Mouse (Mus musculus): ENCODE results near the gene Bsn. TPM values are rescaled to one million over a fixed set of nuclear protein-coding genes. Genes with fewer than 3 reads are reported as not detected.
A peak's percentile ranks its signal among the peaks of the same experiment; 100 is the strongest.

The Bsn gene
- polyA plus RNA-seq, 1 experiment = 70.0 TPM

DNA sequence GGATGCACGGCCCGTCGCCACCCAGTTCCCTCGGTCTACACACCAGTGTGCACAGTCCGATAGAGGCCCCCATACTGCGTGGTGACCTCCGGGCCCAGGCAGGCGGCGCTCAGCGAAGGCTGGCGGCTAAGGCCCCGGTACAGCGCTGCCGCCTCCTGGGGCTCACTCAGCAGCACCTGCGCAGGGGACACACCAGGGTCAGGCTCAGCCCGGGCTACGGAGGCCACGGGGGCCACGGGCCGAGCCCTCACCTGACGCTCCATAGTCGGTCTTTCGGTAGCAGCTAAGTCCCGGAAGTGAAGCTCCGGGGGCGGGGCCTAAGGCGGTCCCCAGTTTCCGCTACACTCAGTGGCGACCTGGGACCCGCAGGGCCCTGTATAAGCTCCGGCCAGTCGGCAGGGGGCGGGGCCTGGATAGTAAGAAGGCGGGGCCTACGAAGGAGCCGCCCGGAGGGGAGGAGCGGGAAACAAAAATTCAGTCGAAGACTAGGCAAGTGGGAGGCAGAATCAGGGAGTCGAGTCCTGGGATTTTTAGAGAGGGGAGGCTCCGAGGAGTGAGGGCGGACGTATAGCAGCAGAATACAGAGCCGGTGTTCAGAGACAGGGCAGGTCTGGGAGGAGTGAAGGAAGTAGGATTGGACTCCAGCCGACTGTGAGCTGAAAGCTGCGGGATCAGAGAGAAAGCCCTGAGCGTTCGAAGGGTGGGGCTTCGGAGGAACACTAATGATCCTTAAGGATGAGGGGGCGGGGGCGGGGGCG is 95.8 kb downstream of the Bsn start, which contains the start of gene Apeh:
TSS of gene Apeh (minus strand) at position 423 of the 758 bp plus-strand sequence.
- H3K27ac ChIP-seq (ENCODE audit: insufficient read depth, low read length) = peak within 1 kb of the TSS; percentile 68
- peak within 1 kb of the TSS; percentile 61 for H3K4me3 ChIP-seq (replicated peaks; ENCODE audit: insufficient read depth, low read depth, low read length)
- peak; percentile 92 to 93 for DNase-seq
- TF ChIP-seq CTCF (IDR thresholded peaks at IDR 0.05; ENCODE audit: borderline replicate concordance, insufficient read depth, low read depth, low read length) = no peak
- TF ChIP-seq POLR2A (IDR thresholded peaks at IDR 0.05; ENCODE audit: borderline replicate concordance, insufficient read depth, low read length) = no peak
- WGBS = under 1% methylated on average over 52 of the region's 52 CpGs
- peaks cover 15% of the 10 kb centered on the region for H3K4me1 ChIP-seq (ENCODE audit: control insufficient read depth, insufficient read depth, low read length)
- H3K27me3 ChIP-seq (ENCODE audit: control insufficient read depth, insufficient read depth, low read length) = no peaks in the 10 kb centered on the region

DNA sequence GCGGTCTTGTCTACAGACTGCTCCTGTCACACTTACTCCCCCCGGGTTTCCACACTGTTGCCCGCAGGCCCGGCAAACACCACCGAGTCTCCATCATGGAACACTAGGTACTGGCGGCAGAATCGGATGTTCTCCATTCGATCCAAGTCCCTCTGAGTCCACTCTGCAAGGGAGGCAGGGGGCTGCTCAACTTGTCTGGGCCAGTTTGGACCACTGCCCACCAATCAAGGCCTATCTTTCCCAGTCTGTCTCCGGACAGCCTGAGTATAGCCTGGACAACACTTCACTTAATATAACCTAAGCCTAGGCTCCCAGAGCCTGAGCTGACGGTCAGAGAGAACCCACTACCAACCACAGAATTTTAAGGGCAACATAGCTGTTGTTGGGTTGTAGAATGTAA is 96.6 kb downstream of the Bsn start:
- Histone ChIP-seq H3K4me1 (ENCODE audit: control insufficient read depth, insufficient read depth, low read length) (peaks cover 11% of the 10 kb centered on the region), H3K4me3 (replicated peaks; ENCODE audit: insufficient read depth, low read depth, low read length) (peak overlapping the region; percentile 61), H3K27me3 (ENCODE audit: control insufficient read depth, insufficient read depth, low read length) (no peaks in the 10 kb centered on the region), H3K27ac (ENCODE audit: insufficient read depth, low read length) (0 out of 2 replicates have a peak overlapping the region, but pooled peaks have one; percentile 40)
- WGBS = 27% methylated on average over 10 of the region's 10 CpGs
- TF ChIP-seq POLR2A (IDR thresholded peaks at IDR 0.05; ENCODE audit: borderline replicate concordance, insufficient read depth, low read length) (no peak), CTCF (IDR thresholded peaks at IDR 0.05; ENCODE audit: borderline replicate concordance, insufficient read depth, low read depth, low read length) (no peak)
- peak in 1 of 2 experiments; percentile 42 for DNase-seq

- no peaks in the 10 kb centered on the region; the same call in 1 of the 2 replicates for H3K4me1 ChIP-seq (ENCODE audit: control insufficient read depth, insufficient read depth, low read length)
- H3K27me3 ChIP-seq (ENCODE audit: control insufficient read depth, insufficient read depth, low read length) = no peaks in the 10 kb centered on the region
- DNase-seq = no peak
- 96% methylated on average over 7 of the region's 7 CpGs for WGBS
- no peak overlapping the region for H3K27ac ChIP-seq (ENCODE audit: insufficient read depth, low read length)
- no peak overlapping the region for H3K4me3 ChIP-seq (replicated peaks; ENCODE audit: insufficient read depth, low read depth, low read length)
- no peak for TF ChIP-seq CTCF (IDR thresholded peaks at IDR 0.05; ENCODE audit: borderline replicate concordance, insufficient read depth, low read depth, low read length)
- no peak for TF ChIP-seq POLR2A (IDR thresholded peaks at IDR 0.05; ENCODE audit: borderline replicate concordance, insufficient read depth, low read length)
Measured at GRCm38 (mm10) chr9:108090611-108091120, 99.5 kb downstream of the Bsn start.

GRCm38 (mm10) chr9:108085261-108085660 is 104.9 kb downstream of the Bsn start:
- Histone ChIP-seq H3K27me3 (ENCODE audit: control insufficient read depth, insufficient read depth, low read length) (no peaks in the 10 kb centered on the region), H3K27ac (ENCODE audit: insufficient read depth, low read length) (no peak overlapping the region), H3K4me1 (ENCODE audit: control insufficient read depth, insufficient read depth, low read length) (peaks cover 11% of the 10 kb centered on the region), H3K4me3 (replicated peaks; ENCODE audit: insufficient read depth, low read depth, low read length) (no peak overlapping the region)
- no peak for DNase-seq
- 88% methylated on average over 4 of the region's 4 CpGs for WGBS
- TF ChIP-seq POLR2A (IDR thresholded peaks at IDR 0.05; ENCODE audit: borderline replicate concordance, insufficient read depth, low read length) (no peak), CTCF (IDR thresholded peaks at IDR 0.05; ENCODE audit: borderline replicate concordance, insufficient read depth, low read depth, low read length) (no peak)

DNA sequence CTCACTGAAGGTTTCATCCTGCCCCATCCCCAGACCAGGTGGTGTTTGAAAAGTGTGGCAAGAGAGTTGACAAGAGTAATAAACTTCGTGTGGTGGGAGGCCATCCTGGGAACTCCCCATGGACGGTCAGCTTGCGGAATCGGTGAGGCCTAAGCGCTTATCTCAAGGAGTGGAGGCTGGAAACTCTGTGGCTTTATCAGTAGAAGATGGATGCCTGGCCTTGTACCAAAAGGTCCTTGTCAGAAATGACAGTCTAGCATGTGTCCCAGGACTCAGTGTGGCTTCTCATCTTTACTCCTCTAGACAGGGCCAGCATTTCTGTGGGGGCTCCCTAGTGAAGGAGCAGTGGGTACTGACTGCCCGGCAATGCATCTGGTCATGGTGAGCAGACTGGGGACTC is 106.6 kb downstream of the Bsn start:
- DNase-seq = no peak
- Histone ChIP-seq H3K4me3 (replicated peaks; ENCODE audit: insufficient read depth, low read depth, low read length) (no peak overlapping the region), H3K27me3 (ENCODE audit: control insufficient read depth, insufficient read depth, low read length) (no peaks in the 10 kb centered on the region), H3K27ac (ENCODE audit: insufficient read depth, low read length) (no peak overlapping the region), H3K4me1 (ENCODE audit: control insufficient read depth, insufficient read depth, low read length) (peaks cover 15% of the 10 kb centered on the region)
- WGBS = 90% methylated on average over 6 of the region's 6 CpGs
- no peak for TF ChIP-seq CTCF (IDR thresholded peaks at IDR 0.05; ENCODE audit: borderline replicate concordance, insufficient read depth, low read depth, low read length)

- TF ChIP-seq CTCF (IDR thresholded peaks at IDR 0.05; ENCODE audit: borderline replicate concordance, insufficient read depth, low read depth, low read length) = no peak
- TF ChIP-seq POLR2A (IDR thresholded peaks at IDR 0.05; ENCODE audit: borderline replicate concordance, insufficient read depth, low read length) = no peak; the same call in 1 of the 2 replicates
- H3K27ac ChIP-seq (ENCODE audit: insufficient read depth, low read length) = no peak within 1 kb of the TSS
- no peaks in the 10 kb centered on the region for H3K27me3 ChIP-seq (ENCODE audit: control insufficient read depth, insufficient read depth, low read length)
- 37% methylated on average over 12 of the region's 12 CpGs for WGBS
- no peak for DNase-seq
- no peak within 1 kb of the TSS for H3K4me3 ChIP-seq (replicated peaks; ENCODE audit: insufficient read depth, low read depth, low read length)
- H3K4me1 ChIP-seq (ENCODE audit: control insufficient read depth, insufficient read depth, low read length) = peaks cover 15% of the 10 kb centered on the region
Measured at GRCm38 (mm10) chr9:108082988-108083431, 107.2 kb downstream of the Bsn start, which contains the start of gene Rnf123. Gene Rnf123 (minus strand): TSS chr9:108083346.

DNA sequence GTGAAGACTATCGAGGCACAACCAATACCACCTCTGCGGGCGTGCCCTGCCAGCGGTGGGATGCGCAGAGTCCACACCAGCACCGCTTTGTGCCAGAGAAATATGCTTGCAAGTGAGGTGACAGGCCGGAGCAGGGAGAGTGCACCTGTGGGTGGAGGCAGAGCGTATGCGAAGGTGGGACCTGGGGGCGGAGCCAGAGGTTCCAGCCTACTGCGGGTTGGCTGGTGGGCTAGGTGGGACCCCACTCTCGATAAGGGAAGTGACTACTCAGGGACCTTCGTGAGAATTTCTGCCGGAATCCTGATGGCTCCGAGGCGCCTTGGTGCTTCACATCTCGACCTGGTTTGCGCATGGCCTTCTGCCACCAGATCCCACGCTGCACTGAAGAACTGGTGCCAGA is 107.6 kb downstream of the Bsn start:
- no peak for DNase-seq
- Histone ChIP-seq H3K4me1 (ENCODE audit: control insufficient read depth, insufficient read depth, low read length) (peaks cover 19% of the 10 kb centered on the region), H3K27me3 (ENCODE audit: control insufficient read depth, insufficient read depth, low read length) (no peaks in the 10 kb centered on the region), H3K4me3 (replicated peaks; ENCODE audit: insufficient read depth, low read depth, low read length) (no peak overlapping the region), H3K27ac (ENCODE audit: insufficient read depth, low read length) (no peak overlapping the region)
- WGBS = 6% methylated on average over 19 of the region's 19 CpGs
- TF ChIP-seq CTCF (IDR thresholded peaks at IDR 0.05; ENCODE audit: borderline replicate concordance, insufficient read depth, low read depth, low read length) = no peak
- no peak for TF ChIP-seq POLR2A (IDR thresholded peaks at IDR 0.05; ENCODE audit: borderline replicate concordance, insufficient read depth, low read length)

GRCm38 (mm10) chr9:108080168-108080567 is 110.0 kb downstream of the Bsn start, which contains the start of gene Mst1:
Gene Mst1 (plus strand): TSS chr9:108080436.
- TF ChIP-seq POLR2A (IDR thresholded peaks at IDR 0.05; ENCODE audit: borderline replicate concordance, insufficient read depth, low read length) = no peak
- no peak for TF ChIP-seq CTCF (IDR thresholded peaks at IDR 0.05; ENCODE audit: borderline replicate concordance, insufficient read depth, low read depth, low read length)
- H3K27me3 ChIP-seq (ENCODE audit: control insufficient read depth, insufficient read depth, low read length) = no peaks in the 10 kb centered on the region
- H3K4me1 ChIP-seq (ENCODE audit: control insufficient read depth, insufficient read depth, low read length) = peaks cover 26% of the 10 kb centered on the region
- H3K4me3 ChIP-seq (replicated peaks; ENCODE audit: insufficient read depth, low read depth, low read length) = peak within 1 kb of the TSS; percentile 61
- no peak for DNase-seq
- 85% methylated on average over 5 of the region's 5 CpGs for WGBS
- peak within 1 kb of the TSS; percentile 75 for H3K27ac ChIP-seq (ENCODE audit: insufficient read depth, low read length)
